Mouse (Mus musculus) thymus, postnatal 14 days (tissue): ENCODE measurements around the gene Tuba8.
A peak's percentile ranks its signal among the peaks of the same experiment; 100 is the strongest.

Source experiments
- DNase-seq: peaks from one replicate; pipeline ENCODE4 v3.0.0; 2021

The Tuba8 gene

GRCm38 (mm10) chr6:121197807-121198365 lies 12.6 kb upstream of the Tuba8 start:
- no peak for DNase-seq

DNA sequence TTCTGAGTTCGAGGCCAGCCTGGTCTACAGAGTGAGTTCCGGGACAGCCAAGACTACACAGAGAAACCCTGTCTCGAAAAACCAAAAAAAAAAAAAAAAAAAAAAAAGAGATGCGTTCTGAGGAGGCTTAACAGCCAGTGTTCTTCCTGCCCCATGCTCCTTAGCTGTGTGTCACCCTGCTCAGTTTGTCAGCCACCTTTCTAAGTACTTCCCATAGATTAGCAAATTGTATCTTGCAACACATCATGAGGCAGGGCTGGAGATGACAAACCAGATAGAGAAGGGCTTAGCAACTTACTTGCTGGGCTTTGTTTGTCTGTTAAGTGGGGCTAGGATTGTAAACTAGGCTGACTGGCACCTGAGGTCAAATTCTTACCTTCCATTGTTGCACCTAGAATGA lies 10.0 kb upstream of the Tuba8 start:
- no peak for DNase-seq

DNA sequence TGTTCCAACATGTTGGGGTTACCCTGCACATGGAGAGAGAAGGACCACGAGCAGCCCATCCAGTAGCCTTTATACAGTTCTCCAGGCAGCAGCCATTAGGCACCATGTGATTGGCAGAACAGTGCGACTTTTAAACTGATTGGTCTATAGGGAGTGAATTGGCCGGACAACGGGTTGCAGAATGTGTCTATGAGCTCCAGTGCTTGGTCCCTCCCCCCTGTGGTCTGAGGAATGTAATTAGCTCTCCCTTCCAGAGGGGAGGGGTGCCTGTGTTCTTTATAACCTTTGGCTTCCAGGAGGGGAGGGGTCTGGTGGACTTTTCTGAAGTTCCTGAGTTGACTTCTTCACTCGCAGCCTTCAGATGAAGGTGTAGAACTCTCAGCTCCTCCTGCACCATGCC lies 8.5 kb upstream of the Tuba8 start:
- DNase-seq, result no peak

DNA sequence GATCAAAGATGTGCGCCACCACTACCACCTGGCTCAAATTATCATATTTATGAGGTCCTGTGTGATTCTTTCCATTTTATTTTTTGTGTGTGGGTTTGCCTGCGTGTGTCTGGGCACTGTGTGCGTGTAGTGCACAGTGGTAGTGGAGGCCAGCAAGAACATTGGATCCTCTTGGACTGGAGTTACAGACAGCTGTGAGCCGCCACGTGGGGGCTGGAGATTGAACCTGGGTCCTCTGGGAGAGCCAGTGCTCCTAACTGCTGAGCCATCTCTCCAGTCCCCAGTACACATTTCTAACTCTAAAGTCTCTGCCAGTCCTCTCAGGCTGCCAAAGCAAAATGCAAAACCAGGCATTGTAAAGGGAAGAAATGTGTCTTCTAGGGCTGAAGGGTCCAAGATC lies 4.0 kb upstream of the Tuba8 start:
- no peak for DNase-seq

GRCm38 (mm10) chr6:121209584-121209983 lies 912 bp upstream of the Tuba8 start:
- no peak for DNase-seq

DNA sequence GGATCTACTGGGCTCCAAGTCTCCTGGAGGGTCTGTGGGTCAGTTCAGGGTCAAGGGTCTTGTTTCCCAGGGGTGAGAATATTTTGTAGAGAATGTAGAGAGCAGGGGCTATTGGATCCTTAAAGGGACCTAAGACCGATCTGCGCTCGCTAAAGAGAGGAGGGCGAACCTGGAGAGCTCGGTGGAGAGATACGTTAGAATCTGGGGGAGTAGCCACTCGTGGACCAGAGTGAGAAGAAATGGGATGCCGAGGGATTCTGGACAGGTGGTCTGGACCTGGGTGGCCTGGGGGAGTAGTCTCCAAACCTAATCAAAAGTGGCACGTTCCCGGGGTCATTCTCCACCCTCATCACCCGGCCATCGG lies 412 bp downstream of the Tuba8 start:
- DNase-seq, result no peak

GRCm38 (mm10) chr6:121211743-121212142 lies 1.2 kb downstream of the Tuba8 start:
- DNase-seq, result no peak

- no peak for DNase-seq
These were observed 2.5 kb downstream of the Tuba8 start for GRCm38 (mm10) chr6:121212988-121213387.

DNA sequence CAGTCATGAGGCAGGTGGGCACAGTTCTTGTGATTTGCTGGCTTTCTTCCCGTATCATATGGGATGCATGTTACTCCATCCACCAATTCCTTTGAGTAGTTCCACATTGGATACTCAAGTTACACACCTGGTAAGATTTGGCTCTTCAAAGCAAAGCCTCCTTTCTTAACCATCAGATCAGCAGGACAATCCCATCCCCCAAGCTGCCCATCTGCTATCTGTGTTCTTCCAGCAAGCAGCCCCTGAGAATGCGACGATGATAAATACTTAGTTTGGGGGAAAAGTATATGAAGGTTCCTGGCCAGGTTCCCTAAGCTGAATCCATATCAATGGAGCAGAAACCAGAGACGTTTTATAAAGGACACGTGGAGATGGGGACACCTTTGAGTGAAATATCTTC lies 3.7 kb downstream of the Tuba8 start:
- DNase-seq, result no peak

GRCm38 (mm10) chr6:121214667-121215330 lies 4.3 kb downstream of the Tuba8 start:
- DNase-seq, result no peak

- no peak for DNase-seq
These were observed 4.8 kb downstream of the Tuba8 start for GRCm38 (mm10) chr6:121215336-121215735.

DNA sequence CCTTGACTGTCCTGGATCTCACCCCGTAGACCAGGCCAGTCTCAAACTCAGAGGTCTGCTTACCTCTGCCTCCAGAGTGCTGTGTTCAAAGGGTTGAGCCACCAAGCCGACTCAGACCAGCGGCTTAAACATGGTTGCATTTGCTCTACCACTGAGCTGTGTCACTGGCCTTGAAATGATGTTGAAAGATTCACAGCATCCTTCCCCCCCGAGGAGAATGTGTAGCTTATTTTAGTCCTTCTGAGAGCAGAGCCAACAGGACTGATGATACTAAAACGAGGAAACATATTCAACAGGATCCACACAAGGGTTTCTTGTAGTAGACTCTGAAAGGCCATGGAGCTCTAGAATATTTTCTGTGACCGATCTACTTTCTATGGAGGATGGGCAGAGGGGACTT lies 5.4 kb downstream of the Tuba8 start:
- DNase-seq, result no peak

- no peak for DNase-seq
These were observed 6.2 kb downstream of the Tuba8 start for GRCm38 (mm10) chr6:121216589-121217255.

GRCm38 (mm10) chr6:121218002-121218401 lies 7.5 kb downstream of the Tuba8 start:
- DNase-seq, result peak; percentile 54

GRCm38 (mm10) chr6:121219406-121219805 lies 8.9 kb downstream of the Tuba8 start:
- DNase-seq, result no peak

GRCm38 (mm10) chr6:121220181-121220580 lies 9.7 kb downstream of the Tuba8 start:
- no peak for DNase-seq

GRCm38 (mm10) chr6:121221876-121222597 lies 11.5 kb downstream of the Tuba8 start:
- no peak for DNase-seq

DNA sequence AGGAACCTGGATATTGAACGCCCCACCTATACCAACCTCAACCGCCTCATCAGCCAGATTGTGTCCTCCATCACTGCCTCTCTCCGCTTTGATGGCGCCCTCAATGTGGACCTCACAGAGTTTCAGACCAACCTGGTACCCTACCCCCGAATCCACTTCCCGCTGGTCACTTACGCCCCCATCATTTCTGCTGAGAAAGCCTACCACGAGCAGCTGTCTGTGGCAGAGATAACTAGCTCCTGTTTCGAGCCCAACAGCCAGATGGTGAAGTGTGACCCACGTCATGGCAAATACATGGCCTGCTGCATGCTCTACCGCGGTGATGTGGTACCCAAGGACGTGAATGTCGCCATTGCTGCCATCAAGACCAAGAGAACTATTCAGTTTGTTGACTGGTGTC lies 12.5 kb downstream of the Tuba8 start:
- DNase-seq, result no peak

GRCm38 (mm10) chr6:121224067-121224466 lies 13.6 kb downstream of the Tuba8 start:
- DNase-seq, result no peak

- no peak for DNase-seq
These were observed 14.5 kb downstream of the Tuba8 start for GRCm38 (mm10) chr6:121224993-121225392.

- peak; percentile 65 for DNase-seq
These were observed 15.5 kb downstream of the Tuba8 start for GRCm38 (mm10) chr6:121226043-121226442.

DNA sequence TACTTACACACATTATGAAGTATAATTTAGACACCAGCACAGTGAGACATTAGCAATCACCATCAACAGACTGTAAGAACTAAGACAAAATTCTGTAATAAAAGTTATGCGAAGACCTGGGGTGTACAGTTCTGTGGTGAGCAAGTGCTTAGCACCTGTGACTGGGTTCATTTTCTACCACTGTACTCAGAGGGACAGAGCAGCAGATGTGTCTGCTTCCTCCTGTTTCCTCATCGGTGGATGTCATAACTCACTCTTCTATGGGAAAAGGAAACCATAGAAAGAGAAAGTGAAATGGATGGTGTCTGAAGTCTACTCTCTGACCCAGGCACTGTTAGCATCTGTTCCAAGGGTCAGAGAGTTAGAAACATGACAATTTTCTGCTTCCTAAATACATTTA lies 16.2 kb downstream of the Tuba8 start:
- DNase-seq, result no peak

DNA sequence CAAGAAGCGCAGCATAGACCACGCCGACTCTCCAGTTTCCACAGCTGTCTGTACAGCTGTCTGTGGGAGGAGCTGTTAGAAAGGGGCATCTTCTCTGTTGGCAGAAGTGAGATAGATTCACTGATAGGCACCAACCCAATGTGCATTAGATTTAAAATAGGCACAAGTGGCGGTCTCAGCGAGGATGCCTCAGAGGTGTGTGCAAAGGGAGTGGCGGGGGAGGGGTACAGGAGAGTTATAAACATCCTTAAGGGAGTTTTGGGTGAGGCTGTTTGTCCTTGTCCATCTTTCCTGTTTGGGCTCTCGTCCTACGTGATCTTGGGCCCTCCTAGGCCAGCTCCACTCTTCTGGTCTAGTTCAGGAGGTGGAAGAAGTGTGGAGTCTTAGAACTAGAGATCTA lies 17.9 kb downstream of the Tuba8 start:
- DNase-seq, result peak; percentile 54

DNA sequence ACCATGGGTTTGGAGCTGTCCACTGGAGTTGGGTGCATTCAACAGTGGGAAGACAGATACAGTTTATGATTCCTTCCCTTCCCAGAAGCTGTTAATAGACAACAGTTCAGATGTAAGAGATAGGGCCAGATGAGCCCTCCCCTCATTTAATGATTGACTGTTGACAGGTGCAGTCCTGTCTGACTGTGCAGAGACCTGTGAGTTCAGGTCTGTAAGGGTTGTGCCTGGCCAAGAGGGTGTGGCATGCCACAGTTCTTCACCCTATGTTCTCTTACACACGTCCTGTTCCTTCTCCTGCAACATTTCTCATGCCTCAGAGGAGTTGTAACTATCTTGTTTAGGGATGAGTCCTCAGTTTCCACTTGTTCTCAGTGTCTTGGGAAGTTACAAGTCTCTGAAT lies 22.2 kb downstream of the Tuba8 start:
- DNase-seq, result no peak
